Mouse (Mus musculus): ENCODE measurements at regions not wholly inside any gene's neighbourhood (a gene's known extent, or its start where the extent isn't known, plus 50 kb on each side); places are given as distances from the start of the nearest gene placed in this dataset.

- Histone ChIP-seq H3K9ac (no peak overlapping the region), H3K36me3 (ENCODE audit: poor library complexity, severe bottlenecking) (no peaks in the 10 kb centered on the region), H3K4me2 (no peak overlapping the region), H3K27me3 (no peaks in the 10 kb centered on the region), H3K27ac (no peak overlapping the region), H3K4me1 (no peaks in the 10 kb centered on the region), H3K4me3 (no peak overlapping the region), H3K9me3 (replicated peaks) (peaks cover 5% of the 10 kb centered on the region; the same call in 1 of the 2 replicates)
- WGBS = 95% methylated on average over 3 of the region's 3 CpGs
- no peak for ATAC-seq
Measured at GRCm38 (mm10) chr3:51048739-51049138, 175.5 kb upstream of the Noct start.

DNA sequence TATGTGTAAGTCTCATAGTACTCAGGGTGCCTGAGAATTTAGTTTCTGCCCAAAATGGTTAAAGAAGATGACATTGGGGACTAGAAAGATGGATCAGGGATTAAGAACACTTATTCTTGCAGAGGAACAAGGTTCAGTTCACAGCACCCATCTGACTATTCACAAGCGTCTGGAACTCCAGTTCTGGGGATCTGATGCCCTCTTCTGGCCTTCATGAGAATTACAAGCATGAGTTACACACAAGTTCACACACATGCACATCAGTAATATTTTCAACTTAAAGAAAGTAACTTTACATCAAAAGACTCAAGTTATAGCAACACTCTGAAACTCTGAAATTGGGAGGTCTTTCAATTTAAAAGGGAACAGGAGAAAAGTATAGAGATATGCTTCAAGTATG is 174.1 kb upstream of the Noct start:
- no peak overlapping the region for H3K27ac ChIP-seq
- ATAC-seq = no peak
- 94% methylated on average over 1 of the region's 1 CpGs for WGBS

DNA sequence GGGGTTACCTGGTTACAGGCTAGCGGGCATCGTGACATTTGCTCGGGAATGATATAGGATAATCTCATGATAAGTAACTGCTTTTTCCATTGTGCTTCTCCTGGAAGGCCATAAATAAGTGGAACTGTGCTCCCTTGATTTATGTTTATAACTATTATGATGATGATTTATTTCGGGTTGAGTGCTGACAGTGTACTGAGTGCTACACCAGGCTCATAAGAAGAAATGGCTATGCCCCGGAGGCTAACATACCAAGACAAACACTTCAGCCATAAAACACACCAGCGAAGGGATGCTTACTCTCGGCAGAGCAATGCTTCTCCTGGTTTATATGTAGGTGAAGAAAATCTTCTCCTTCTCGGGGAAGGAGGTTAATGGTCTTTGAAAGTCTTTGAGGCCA is 169.2 kb upstream of the Noct start:
- no peak for ATAC-seq
- Histone ChIP-seq H3K27me3 (no peaks in the 10 kb centered on the region), H3K4me1 (no peaks in the 10 kb centered on the region), H3K9me3 (replicated peaks) (peaks cover 2% of the 10 kb centered on the region; the same call in 1 of the 2 replicates), H3K9ac (no peak overlapping the region), H3K4me3 (no peak overlapping the region), H3K36me3 (ENCODE audit: poor library complexity, severe bottlenecking) (no peaks in the 10 kb centered on the region), H3K27ac (no peak overlapping the region), H3K4me2 (no peak overlapping the region)
- 95% methylated on average over 8 of the region's 8 CpGs for WGBS

More for the DNA sequence above, 174.1 kb upstream of the Noct start:
- Histone ChIP-seq H3K4me2 (no peak overlapping the region), H3K4me1 (no peaks in the 10 kb centered on the region), H3K9ac (no peak overlapping the region), H3K4me3 (no peak overlapping the region), H3K27me3 (no peaks in the 10 kb centered on the region), H3K9me3 (replicated peaks) (peaks cover 5% of the 10 kb centered on the region; the same call in 1 of the 2 replicates), H3K36me3 (ENCODE audit: poor library complexity, severe bottlenecking) (no peaks in the 10 kb centered on the region)

GRCm38 (mm10) chr3:51064201-51064600 is 160.0 kb upstream of the Noct start:
- no peak overlapping the region for H3K9ac ChIP-seq
- H3K4me2 ChIP-seq = no peak overlapping the region
- no peak overlapping the region for H3K4me3 ChIP-seq
- ATAC-seq = no peak
- no peaks in the 10 kb centered on the region for H3K36me3 ChIP-seq (ENCODE audit: poor library complexity, severe bottlenecking)
- WGBS = 68% methylated on average over 4 of the region's 4 CpGs
- 0 out of 2 replicates have a peak, but pooled peaks cover 2% of the 10 kb centered on the region for H3K4me1 ChIP-seq
- H3K27ac ChIP-seq = no peak overlapping the region
- no peaks in the 10 kb centered on the region for H3K27me3 ChIP-seq
- H3K9me3 ChIP-seq (replicated peaks) = no peaks in the 10 kb centered on the region

- WGBS = 51% methylated on average over 5 of the region's 5 CpGs
- no peak for ATAC-seq
- Histone ChIP-seq H3K4me1 (0 out of 2 replicates have a peak, but pooled peaks cover 2% of the 10 kb centered on the region), H3K27ac (no peak overlapping the region), H3K4me2 (no peak overlapping the region), H3K9ac (no peak overlapping the region), H3K9me3 (replicated peaks) (no peaks in the 10 kb centered on the region), H3K36me3 (ENCODE audit: poor library complexity, severe bottlenecking) (no peaks in the 10 kb centered on the region), H3K4me3 (no peak overlapping the region), H3K27me3 (no peaks in the 10 kb centered on the region)
Measured at GRCm38 (mm10) chr3:51066373-51066772, 157.9 kb upstream of the Noct start.

DNA sequence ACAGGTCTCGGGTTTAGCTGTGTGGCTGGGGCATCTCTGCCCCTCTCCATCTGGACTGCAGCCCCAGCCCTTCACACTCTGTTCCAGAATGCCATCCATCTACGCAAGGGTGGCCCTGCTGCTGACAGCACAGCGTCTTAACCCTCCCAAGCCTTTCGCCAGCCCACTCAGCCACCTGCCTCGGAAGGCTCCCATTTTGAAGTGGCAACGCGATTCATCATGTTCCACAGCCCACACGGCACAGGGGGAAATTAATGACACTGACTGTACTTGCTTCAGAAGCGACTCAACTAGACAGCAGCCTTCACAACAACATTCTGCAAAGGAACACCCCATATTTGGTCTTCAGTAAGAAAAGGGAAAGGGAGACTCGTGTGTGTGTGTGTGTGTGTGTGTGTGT is 151.8 kb upstream of the Noct start:
- Histone ChIP-seq H3K27ac (no peak overlapping the region), H3K4me1 (no peaks in the 10 kb centered on the region; the same call in 1 of the 2 replicates), H3K36me3 (ENCODE audit: poor library complexity, severe bottlenecking) (no peaks in the 10 kb centered on the region), H3K4me3 (no peak overlapping the region), H3K27me3 (no peaks in the 10 kb centered on the region), H3K9me3 (replicated peaks) (no peaks in the 10 kb centered on the region), H3K4me2 (no peak overlapping the region), H3K9ac (no peak overlapping the region)
- WGBS = 83% methylated on average over 10 of the region's 10 CpGs
- ATAC-seq = no peak

DNA sequence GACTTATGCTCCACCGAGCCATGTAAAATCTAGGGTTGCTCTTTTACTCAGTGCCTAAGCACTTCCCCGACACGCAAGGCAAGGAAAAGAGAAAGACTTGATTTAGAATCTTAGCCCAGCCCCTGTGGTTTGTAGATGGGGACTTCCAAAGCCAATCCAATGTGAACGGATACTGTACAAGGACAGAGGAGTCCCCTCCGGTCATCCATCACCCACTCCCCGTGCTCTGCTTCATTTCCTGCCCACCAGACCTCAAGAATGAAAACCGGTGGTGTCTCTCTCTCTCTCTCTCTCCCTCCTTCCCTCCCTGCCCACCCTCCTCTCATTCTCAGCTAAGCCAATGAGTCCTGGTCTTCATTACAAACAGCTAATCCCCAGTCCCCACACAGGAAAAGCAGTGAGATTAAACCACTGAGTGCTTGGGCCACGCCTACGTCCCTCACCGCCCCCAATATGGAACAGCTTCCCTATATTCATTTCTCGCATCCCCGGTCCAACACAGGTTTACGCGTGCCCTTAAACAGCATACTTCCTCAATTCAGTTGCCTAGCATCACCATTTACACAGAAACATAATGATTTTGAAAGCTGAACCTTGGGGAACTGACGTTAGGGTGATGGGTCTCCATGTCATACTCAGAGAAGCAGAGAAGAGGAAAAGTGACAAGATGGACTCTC is 151.1 kb upstream of the Noct start:
- 89% methylated on average over 15 of the region's 15 CpGs for WGBS

GRCm38 (mm10) chr3:51073743-51074319 is 150.4 kb upstream of the Noct start:
- no peak overlapping the region for H3K27ac ChIP-seq
- ATAC-seq = no peak
- WGBS = 78% methylated on average over 7 of the region's 7 CpGs

More for the DNA sequence above, 151.1 kb upstream of the Noct start:
- H3K9ac ChIP-seq = no peak overlapping the region
- H3K4me3 ChIP-seq = no peak overlapping the region
- no peak overlapping the region for H3K4me2 ChIP-seq
- no peaks in the 10 kb centered on the region for H3K27me3 ChIP-seq
- no peak overlapping the region for H3K27ac ChIP-seq
- no peaks in the 10 kb centered on the region; the same call in 1 of the 2 replicates for H3K4me1 ChIP-seq
- no peaks in the 10 kb centered on the region for H3K9me3 ChIP-seq (replicated peaks)
- no peaks in the 10 kb centered on the region for H3K36me3 ChIP-seq (ENCODE audit: poor library complexity, severe bottlenecking)
- ATAC-seq = no peak

DNA sequence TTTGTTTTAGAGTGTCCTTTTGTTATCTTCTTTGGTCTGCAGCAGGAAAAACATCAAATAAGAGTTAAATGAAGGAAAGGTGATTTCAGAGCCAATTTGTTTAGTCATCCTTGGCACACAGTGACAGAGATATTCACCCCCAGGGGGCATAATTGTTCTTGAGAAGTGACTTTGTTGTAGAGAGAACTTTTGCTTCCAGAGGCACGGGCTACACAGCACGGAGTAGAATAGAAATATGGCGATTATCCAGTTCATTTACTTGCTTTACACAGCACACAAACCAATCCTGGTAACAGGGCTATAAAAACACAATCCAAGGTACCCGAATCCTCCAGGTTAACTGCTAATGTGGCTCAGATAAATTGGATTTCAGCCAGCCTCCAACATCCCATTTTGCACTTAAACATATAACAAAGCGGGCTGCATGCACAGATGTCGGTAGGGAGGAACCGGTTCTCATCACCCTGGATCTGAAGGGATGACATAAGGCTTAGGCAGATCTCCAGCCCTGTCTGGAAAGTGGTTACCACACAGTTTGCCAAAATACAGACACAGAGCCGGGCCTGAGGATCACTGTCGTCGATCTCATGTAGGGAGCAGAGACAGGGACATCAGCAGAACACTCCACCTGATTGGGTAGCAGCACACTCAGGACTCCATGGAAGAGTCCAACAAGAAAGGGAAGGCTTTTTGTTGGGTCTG is 148.9 kb upstream of the Noct start:
- H3K36me3 ChIP-seq (ENCODE audit: poor library complexity, severe bottlenecking) = no peaks in the 10 kb centered on the region
- peak; percentile 52 for ATAC-seq
- H3K4me2 ChIP-seq = no peak overlapping the region
- no peaks in the 10 kb centered on the region for H3K27me3 ChIP-seq
- no peak overlapping the region for H3K27ac ChIP-seq
- H3K9me3 ChIP-seq (replicated peaks) = no peaks in the 10 kb centered on the region
- WGBS = 64% methylated on average over 10 of the region's 10 CpGs
- no peak overlapping the region for H3K4me3 ChIP-seq
- no peak overlapping the region for H3K9ac ChIP-seq
- no peaks in the 10 kb centered on the region; the same call in 1 of the 2 replicates for H3K4me1 ChIP-seq

More at GRCm38 (mm10) chr3:51073743-51074319, 150.4 kb upstream of the Noct start:
- Histone ChIP-seq H3K4me2 (no peak overlapping the region), H3K36me3 (ENCODE audit: poor library complexity, severe bottlenecking) (no peaks in the 10 kb centered on the region), H3K27me3 (no peaks in the 10 kb centered on the region), H3K9me3 (replicated peaks) (no peaks in the 10 kb centered on the region), H3K4me1 (no peaks in the 10 kb centered on the region; the same call in 1 of the 2 replicates), H3K9ac (no peak overlapping the region), H3K4me3 (no peak overlapping the region)

DNA sequence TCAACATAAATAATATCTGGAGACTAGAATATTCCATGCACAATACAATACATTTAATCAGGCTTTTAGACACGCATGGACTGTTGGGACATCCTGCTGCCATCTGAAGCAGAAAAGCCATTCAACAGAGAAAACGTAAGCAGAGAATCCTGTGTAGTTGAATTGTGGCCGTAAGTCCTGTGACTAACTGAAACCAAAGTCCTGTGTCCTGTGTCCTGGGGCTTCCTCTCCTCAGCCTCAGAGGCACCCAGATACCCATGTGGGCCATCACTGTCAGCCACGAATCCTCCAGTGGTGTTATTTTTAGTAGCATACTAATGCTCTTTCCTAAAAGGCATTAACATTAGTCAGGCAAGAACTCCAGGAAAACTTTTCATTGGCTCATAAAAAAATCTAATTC is 145.8 kb upstream of the Noct start:
- no peak overlapping the region for H3K4me2 ChIP-seq
- no peaks in the 10 kb centered on the region for H3K9me3 ChIP-seq (replicated peaks)
- H3K9ac ChIP-seq = no peak overlapping the region
- ATAC-seq = no peak
- H3K4me1 ChIP-seq = peaks cover 10% of the 10 kb centered on the region
- 57% methylated on average over 4 of the region's 4 CpGs for WGBS
- H3K4me3 ChIP-seq = no peak overlapping the region
- no peak overlapping the region for H3K27ac ChIP-seq
- H3K27me3 ChIP-seq = no peaks in the 10 kb centered on the region
- H3K36me3 ChIP-seq (ENCODE audit: poor library complexity, severe bottlenecking) = no peaks in the 10 kb centered on the region

- Histone ChIP-seq H3K27ac (0 out of 2 replicates have a peak overlapping the region, but pooled peaks have one; percentile 14), H3K9ac (no peak overlapping the region), H3K27me3 (no peaks in the 10 kb centered on the region), H3K4me2 (no peak overlapping the region), H3K9me3 (replicated peaks) (no peaks in the 10 kb centered on the region), H3K4me3 (no peak overlapping the region), H3K4me1 (peaks cover 19% of the 10 kb centered on the region), H3K36me3 (ENCODE audit: poor library complexity, severe bottlenecking) (no peaks in the 10 kb centered on the region)
- WGBS = 80% methylated on average over 3 of the region's 3 CpGs
- ATAC-seq = no peak
Measured at GRCm38 (mm10) chr3:51080415-51080814, 143.8 kb upstream of the Noct start.

GRCm38 (mm10) chr3:51080855-51081254 is 143.4 kb upstream of the Noct start:
- Histone ChIP-seq H3K36me3 (ENCODE audit: poor library complexity, severe bottlenecking) (no peaks in the 10 kb centered on the region), H3K27me3 (no peaks in the 10 kb centered on the region), H3K9me3 (replicated peaks) (no peaks in the 10 kb centered on the region), H3K9ac (no peak overlapping the region), H3K27ac (no peak overlapping the region), H3K4me2 (no peak overlapping the region), H3K4me3 (no peak overlapping the region), H3K4me1 (peaks cover 19% of the 10 kb centered on the region)
- ATAC-seq = no peak
- WGBS = 73% methylated on average over 7 of the region's 7 CpGs

Data from forebrain, embryonic 13.5 days (tissue).